Mouse (Mus musculus) liver, embryonic 14.5 days (tissue): ENCODE data around the gene Susd5. TPM values are rescaled to one million over a fixed set of nuclear protein-coding genes. Genes with fewer than 3 reads are reported as not detected.

Experiments
- ATAC-seq: fragments of 200-750 bp; cut with Nextera tagmentation; 2 replicates; pipeline ENCODE4 v1.8.0; 2017; ENCODE audit warnings: moderate number of reproducible peaks, mild to moderate bottlenecking, moderate library complexity; ENCODE audit not compliant: insufficient read depth
- DNase-seq, 3 experiments: peaks; one replicate each; pipeline ENCODE4 v3.0.0-alpha.2; 2012 to 2013; ENCODE audit warnings: low read depth in 3 of 3, low spot score in 3 of 3
- H3K27ac ChIP-seq: fragments of 300-500 bp; sonication (generic); 2 replicates; pipeline ENCODE4 v1.5.1; 2014; ENCODE audit warnings: moderate library complexity, mild to moderate bottlenecking, control low read depth, inconsistent platforms
- H3K27me3 ChIP-seq: fragments of 300-500 bp; sonication (generic); 2 replicates; pipeline ENCODE4 v1.6.1; 2014; ENCODE audit warnings: mild to moderate bottlenecking, low read length, moderate library complexity; ENCODE audit not compliant: control insufficient read depth, insufficient read depth
- H3K36me3 ChIP-seq: fragments of 300-500 bp; sonication (generic); replicated peaks from 2 replicates; pipeline ENCODE4 v1.6.1; 2014; ENCODE audit warnings: low read depth; ENCODE audit not compliant: control insufficient read depth, insufficient read depth
- H3K4me1 ChIP-seq, 2 experiments: fragments of 200-500 bp in 1 of 2; fragments of 300-500 bp in 1 of 2; sonication (generic) in 1 of 2; replicated peaks; 2 replicates each; pipeline ENCODE4 v1.6.1; 2012 to 2014; ENCODE audit warnings: antibody characterized with exemption in 1 of 2, inconsistent platforms in 1 of 2, low read length in 1 of 2; ENCODE audit not compliant: control insufficient read depth in 2 of 2, insufficient read depth in 2 of 2
- H3K4me2 ChIP-seq: fragments of 300-500 bp; sonication (generic); 2 replicates; pipeline ENCODE4 v1.6.1; 2014; ENCODE audit warnings: low read depth, mild to moderate bottlenecking, control low read depth, moderate library complexity
- H3K4me3 ChIP-seq, 2 experiments: fragments of 200-500 bp in 1 of 2; fragments of 300-500 bp in 1 of 2; sonication (generic) in 1 of 2; 2 replicates each; pipeline ENCODE4 v1.5.1; 2012 to 2014; ENCODE audit warnings: low read depth in 2 of 2, low read length in 2 of 2, mild to moderate bottlenecking in 2 of 2, control low read depth in 1 of 2, inconsistent platforms in 1 of 2, moderate library complexity in 1 of 2; ENCODE audit not compliant: insufficient read depth in 1 of 2
- H3K9ac ChIP-seq: fragments of 300-500 bp; sonication (generic); replicated peaks from 2 replicates; pipeline ENCODE4 v1.6.1; 2014; ENCODE audit warnings: mild to moderate bottlenecking, control low read depth, moderate library complexity
- H3K9me3 ChIP-seq: fragments of 300-500 bp; sonication (generic); 2 replicates; pipeline ENCODE4 v1.6.1; 2016; ENCODE audit warnings: low read length, mixed read lengths; ENCODE audit not compliant: control insufficient read depth
- CTCF ChIP-seq: IDR thresholded peaks from 2 replicates; pipeline ENCODE4 v1.5.1; 2016; ENCODE audit warnings: antibody characterized with exemption, low read depth, control low read depth
- EP300 ChIP-seq: IDR thresholded peaks from 2 replicates; pipeline ENCODE4 v1.6.1; 2016; ENCODE audit warnings: antibody characterized with exemption, low read depth
- WGBS: fragments of 180-500 bp; shearing (Covaris S2); extraction: QIAGEN DNeasy Blood & Tissue Kit; methylation state at CpG from one replicate; pipeline ENCODE4 v1.1.7; 2014; ENCODE audit not compliant: insufficient replicate concordance; 5-methylcytosine and 5-hydroxymethylcytosine counted together
- polyA plus RNA-seq, 2 experiments: library from polyadenylated mRNA; depleted of rRNA in 1 of 2; stranded (reverse) in 1 of 2; unstranded in 1 of 2; fragments of >200 nt; fragmentation: Nextera tagmentation in 1 of 2; extraction: Ambion mirVana in 1 of 2; gene quantifications; 2 replicates each; pipeline versions ENCODE4 v1.2.1 to v1.2.3; 2012 to 2014

Susd5 gene
- polyA plus RNA-seq, 2 experiments, result 0.01 TPM; not detected in 1

- H3K36me3 ChIP-seq, result no peaks in the 10 kb centered on the region
- no peak overlapping the region for H3K4me2 ChIP-seq
- H3K9ac ChIP-seq, result no peak overlapping the region
- H3K9me3 ChIP-seq, result peaks cover 4% of the 10 kb centered on the region; the same call in 1 of the 2 replicates
- H3K4me1 ChIP-seq, result peaks cover 0 to 8% of the 10 kb centered on the region in 2 experiments; a peak in 2 of 4 replicates
- no peak for ATAC-seq
- no peak overlapping the region for H3K4me3 ChIP-seq
- TF ChIP-seq EP300 (no peak), CTCF (peak; percentile 77)
- 66% methylated on average over 4 of the region's 4 CpGs for WGBS
- H3K27me3 ChIP-seq, result no peaks in the 10 kb centered on the region
- no peak overlapping the region for H3K27ac ChIP-seq
- no peak for DNase-seq
Measured at GRCm38 (mm10) chr9:114015724-114016123, 41.2 kb upstream of the Susd5 start.

GRCm38 (mm10) chr9:114016402-114016801 is 40.5 kb upstream of the Susd5 start:
- WGBS, result 16% methylated on average over 4 of the region's 4 CpGs

GRCm38 (mm10) chr9:114019012-114019762 is 37.8 kb upstream of the Susd5 start:
- ATAC-seq, result no peak
- Histone ChIP-seq H3K4me1 (peaks cover 0 to 5% of the 10 kb centered on the region in 2 experiments; a peak in 1 of 4 replicates), H3K36me3 (no peaks in the 10 kb centered on the region)

More at GRCm38 (mm10) chr9:114016402-114016801, 40.5 kb upstream of the Susd5 start:
- Histone ChIP-seq H3K9me3 (no peaks in the 10 kb centered on the region; the same call in 1 of the 2 replicates), H3K27ac (no peak overlapping the region), H3K9ac (no peak overlapping the region), H3K4me3 (no peak overlapping the region), H3K4me1 (peaks cover 0 to 8% of the 10 kb centered on the region in 2 experiments; a peak in 2 of 4 replicates), H3K27me3 (no peaks in the 10 kb centered on the region), H3K4me2 (no peak overlapping the region), H3K36me3 (no peaks in the 10 kb centered on the region)
- ATAC-seq (peak; percentile 58; the same call in 1 of the 2 replicates), DNase-seq (no peak)
- TF ChIP-seq CTCF (no peak), EP300 (no peak)

GRCm38 (mm10) chr9:114022141-114022540 is 34.8 kb upstream of the Susd5 start:
- no peaks in the 10 kb centered on the region; the same call in 1 of the 2 replicates for H3K9me3 ChIP-seq
- DNase-seq (no peak), ATAC-seq (no peak)
- no peak overlapping the region for H3K4me2 ChIP-seq
- H3K27ac ChIP-seq, result no peak overlapping the region
- peaks cover 15% of the 10 kb centered on the region for H3K27me3 ChIP-seq
- no peaks in the 10 kb centered on the region for H3K36me3 ChIP-seq
- no peak overlapping the region for H3K4me3 ChIP-seq
- WGBS, result 33% methylated on average over 4 of the region's 4 CpGs
- TF ChIP-seq CTCF (no peak), EP300 (no peak)
- no peak overlapping the region for H3K9ac ChIP-seq
- peaks cover 0 to 6% of the 10 kb centered on the region in 2 experiments; a peak in 1 of 4 replicates for H3K4me1 ChIP-seq

More at GRCm38 (mm10) chr9:114019012-114019762, 37.8 kb upstream of the Susd5 start:
- Histone ChIP-seq H3K9ac (no peak overlapping the region), H3K4me3 (no peak overlapping the region), H3K27me3 (no peaks in the 10 kb centered on the region), H3K4me2 (no peak overlapping the region), H3K9me3 (no peaks in the 10 kb centered on the region; the same call in 1 of the 2 replicates), H3K27ac (no peak overlapping the region)
- WGBS, result 43% methylated on average over 7 of the region's 7 CpGs
- TF ChIP-seq CTCF, result no peak
- no peak for TF ChIP-seq EP300
- no peak for DNase-seq

- H3K4me2 ChIP-seq, result no peak overlapping the region
- no peaks in the 10 kb centered on the region for H3K9me3 ChIP-seq
- H3K36me3 ChIP-seq, result no peaks in the 10 kb centered on the region
- peaks cover 15% of the 10 kb centered on the region for H3K27me3 ChIP-seq
- no peak for ATAC-seq
- H3K27ac ChIP-seq, result no peak overlapping the region
- no peak overlapping the region for H3K4me3 ChIP-seq
- WGBS, result 34% methylated on average over 9 of the region's 9 CpGs
- H3K4me1 ChIP-seq, result peaks cover 0 to 6% of the 10 kb centered on the region in 2 experiments; a peak in 1 of 4 replicates
- no peak overlapping the region for H3K9ac ChIP-seq
- no peak for DNase-seq
- TF ChIP-seq CTCF (no peak), EP300 (no peak)
Measured at GRCm38 (mm10) chr9:114025182-114025581, 31.8 kb upstream of the Susd5 start.
